Mouse (Mus musculus) olfactory bulb, adult 2 months (tissue): ENCODE results near the gene Cenpj. TPM values are rescaled to one million over a fixed set of nuclear protein-coding genes. Genes with fewer than 3 reads are reported as not detected.
A peak's percentile ranks its signal among the peaks of the same experiment; 100 is the strongest.

Experiments
- H3K27ac ChIP-seq: fragments of 200-500 bp; 2 replicates; pipeline ENCODE4 v1.5.1; 2012; ENCODE audit warnings: low read depth, low read length; ENCODE audit not compliant: insufficient read depth
- H3K4me1 ChIP-seq: fragments of 200-500 bp; 2 replicates; pipeline ENCODE4 v1.6.1; 2012; ENCODE audit warnings: low read length; ENCODE audit not compliant: control insufficient read depth, insufficient read depth
- H3K4me3 ChIP-seq: fragments of 200-500 bp; 2 replicates; pipeline ENCODE4 v1.5.1; 2012; ENCODE audit warnings: mild to moderate bottlenecking, low read depth, low read length, moderate library complexity; ENCODE audit not compliant: insufficient read depth
- CTCF ChIP-seq: fragments of 200-500 bp; IDR thresholded peaks from 2 replicates; pipeline ENCODE4 v1.5.1; 2012; ENCODE audit warnings: low read depth, mild to moderate bottlenecking, low read length, moderate library complexity; ENCODE audit not compliant: insufficient read depth
- POLR2A ChIP-seq: fragments of 200-500 bp; IDR thresholded peaks from 2 replicates; pipeline ENCODE4 v1.6.1; 2012; ENCODE audit warnings: mild to moderate bottlenecking, low read depth, low read length, moderate library complexity; ENCODE audit not compliant: insufficient read depth
- WGBS: fragments of 180-500 bp; shearing (Covaris S2); methylation state at CpG from one replicate; pipeline ENCODE4 v1.1.7; 2018; 5-methylcytosine and 5-hydroxymethylcytosine counted together
- polyA plus RNA-seq: library from polyadenylated mRNA; stranded (reverse); fragments of >200 nt; gene quantifications from 2 replicates; pipeline ENCODE4 v1.2.4, GENCODE M21; 2012; ENCODE audit warnings: low replicate concordance; ENCODE audit not compliant: missing spikeins, insufficient read depth, insufficient read length

The Cenpj gene
- polyA plus RNA-seq, result not detected in 2 replicates

GRCm38 (mm10) chr14:56575416-56575815 is at the start of gene Cenpj, which contains the start of gene Parp4:
Gene Cenpj (minus strand): TSS chr14:56575425.
Gene Parp4 (plus strand): TSS chr14:56575619.
- Histone ChIP-seq H3K4me3 (peak within 1 kb of the TSS; percentile 56), H3K27ac (no peak within 1 kb of the TSS), H3K4me1 (no peaks in the 10 kb centered on the region)
- WGBS, result 3% methylated on average over 24 of the region's 24 CpGs
- TF ChIP-seq POLR2A, result no peak
- no peak for TF ChIP-seq CTCF

DNA sequence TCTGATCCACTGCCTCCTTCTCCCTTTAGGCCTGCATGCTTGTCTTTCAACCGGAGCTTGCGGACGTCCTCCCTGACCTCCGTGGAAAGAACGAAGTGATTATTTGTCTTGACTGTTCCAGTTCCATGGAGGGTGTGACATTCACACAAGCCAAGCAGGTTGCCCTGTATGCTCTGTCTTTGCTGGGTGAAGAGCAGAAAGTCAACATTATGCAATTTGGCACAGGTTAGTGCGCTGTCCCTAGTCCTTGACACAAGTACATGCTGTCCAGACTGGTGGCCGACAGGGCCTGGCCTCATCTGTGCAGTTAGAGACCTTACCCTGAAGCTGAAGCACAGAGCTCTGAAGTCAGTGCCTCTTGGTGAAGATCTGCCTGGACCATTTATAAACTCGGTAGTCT is 45.2 kb upstream of the Cenpj start:
- no peak overlapping the region for H3K27ac ChIP-seq
- H3K4me1 ChIP-seq, result no peaks in the 10 kb centered on the region
- no peak for TF ChIP-seq POLR2A
- TF ChIP-seq CTCF, result no peak
- H3K4me3 ChIP-seq, result no peak overlapping the region
- 89% methylated on average over 8 of the region's 8 CpGs for WGBS

- 90% methylated on average over 1 of the region's 1 CpGs for WGBS
- no peaks in the 10 kb centered on the region for H3K4me1 ChIP-seq
- H3K27ac ChIP-seq, result no peak overlapping the region
- H3K4me3 ChIP-seq, result no peak overlapping the region
- no peak for TF ChIP-seq CTCF
Observed at GRCm38 (mm10) chr14:56617470-56617869, 42.2 kb upstream of the Cenpj start.

DNA sequence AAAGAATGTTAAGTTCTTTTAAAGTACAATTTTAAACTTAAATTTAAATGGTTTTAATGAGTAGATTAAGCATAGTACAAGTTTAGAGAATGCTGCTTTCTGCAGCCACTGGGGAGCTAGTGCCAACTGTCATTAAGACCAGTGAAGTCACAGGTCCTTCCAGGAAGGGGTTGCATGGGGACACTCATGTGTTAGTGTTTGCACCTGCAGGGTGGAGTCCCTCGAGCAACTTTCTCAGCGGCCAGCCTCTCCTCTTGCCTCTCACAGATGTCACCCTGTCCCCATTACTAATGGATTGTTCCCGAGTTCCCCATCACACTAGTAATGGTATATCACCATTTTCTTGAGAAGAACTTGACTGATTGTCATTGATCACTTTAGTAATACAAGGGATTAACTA is 38.0 kb upstream of the Cenpj start:
- WGBS, result 91% methylated on average over 3 of the region's 3 CpGs
- H3K4me1 ChIP-seq, result no peaks in the 10 kb centered on the region
- H3K4me3 ChIP-seq, result no peak overlapping the region
- TF ChIP-seq POLR2A (no peak), CTCF (no peak)
- no peak overlapping the region for H3K27ac ChIP-seq

DNA sequence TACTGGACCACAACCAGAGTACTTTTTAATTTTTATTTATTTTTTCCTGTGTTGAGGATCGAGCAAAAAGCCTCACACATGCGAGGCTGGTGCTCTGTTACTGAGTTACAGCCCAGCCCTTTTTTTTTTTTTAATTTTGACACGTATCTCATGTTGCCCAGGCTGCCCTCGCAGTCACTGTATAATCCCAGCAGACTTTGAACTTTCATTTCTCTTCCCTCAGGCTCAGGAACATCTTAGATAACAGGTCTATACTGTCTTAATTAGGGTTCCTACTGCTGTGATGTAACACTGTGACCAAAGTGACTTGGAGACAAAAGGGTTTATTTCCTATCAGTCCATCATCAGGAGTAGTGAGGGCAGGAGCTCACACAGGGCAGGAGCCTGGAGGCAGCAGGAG is 29.9 kb upstream of the Cenpj start:
- H3K27ac ChIP-seq, result no peak overlapping the region
- no peak overlapping the region for H3K4me3 ChIP-seq
- no peak for TF ChIP-seq CTCF
- no peak for TF ChIP-seq POLR2A
- WGBS, result 88% methylated on average over 4 of the region's 4 CpGs
- no peaks in the 10 kb centered on the region for H3K4me1 ChIP-seq

DNA sequence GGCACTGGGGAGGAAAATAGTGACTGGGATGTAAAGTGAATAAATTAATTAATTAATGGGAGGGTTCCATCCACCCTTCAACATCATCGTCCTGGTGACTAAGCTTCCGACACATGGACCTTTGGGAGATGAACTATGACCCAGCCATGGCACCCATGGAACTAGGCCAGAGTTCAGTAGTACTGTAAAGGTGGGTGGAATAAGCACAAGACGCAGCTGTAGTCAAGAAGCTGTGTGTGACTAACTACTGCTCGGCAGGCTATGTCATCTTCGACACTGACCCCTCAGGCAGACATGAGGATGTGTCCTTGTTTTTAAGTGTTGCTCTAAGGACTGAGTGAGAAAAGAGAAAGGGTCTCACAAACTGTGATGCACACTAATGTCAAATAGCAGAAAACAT is 29.2 kb upstream of the Cenpj start:
- no peaks in the 10 kb centered on the region for H3K4me1 ChIP-seq
- TF ChIP-seq CTCF (no peak), POLR2A (no peak)
- H3K4me3 ChIP-seq, result no peak overlapping the region
- no peak overlapping the region for H3K27ac ChIP-seq
- WGBS, result 93% methylated on average over 5 of the region's 5 CpGs

- 91% methylated on average over 9 of the region's 9 CpGs for WGBS
- TF ChIP-seq POLR2A (no peak), CTCF (no peak)
- no peaks in the 10 kb centered on the region for H3K4me1 ChIP-seq
- no peak overlapping the region for H3K27ac ChIP-seq
- no peak overlapping the region for H3K4me3 ChIP-seq
Observed at GRCm38 (mm10) chr14:56602069-56602468, 26.8 kb upstream of the Cenpj start.

DNA sequence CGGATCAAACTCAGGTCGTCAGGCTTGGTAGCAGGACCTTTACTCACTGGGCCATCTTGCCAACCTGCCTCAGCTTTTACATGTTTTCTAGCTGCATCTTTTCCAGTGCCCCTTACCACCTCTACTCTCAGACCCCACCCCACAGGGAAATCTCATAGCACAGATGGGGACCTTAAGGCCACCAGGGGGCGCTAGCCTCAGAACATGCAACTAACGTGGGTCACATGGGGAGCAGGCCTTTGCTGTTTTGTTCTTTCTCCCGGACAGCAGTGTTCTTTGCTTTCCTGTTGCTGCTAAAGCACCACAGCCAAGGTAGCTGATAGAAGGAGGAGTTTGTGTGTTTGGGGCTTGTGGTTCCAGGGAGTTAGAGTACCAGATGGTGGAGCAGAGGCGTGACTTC is 23.5 kb upstream of the Cenpj start:
- TF ChIP-seq POLR2A (no peak), CTCF (peak; percentile 46; the same call in 1 of the 2 replicates)
- Histone ChIP-seq H3K4me3 (no peak overlapping the region), H3K4me1 (no peaks in the 10 kb centered on the region), H3K27ac (no peak overlapping the region)
- 48% methylated on average over 6 of the region's 6 CpGs for WGBS

GRCm38 (mm10) chr14:56594811-56595210 is 19.6 kb upstream of the Cenpj start:
- 94% methylated on average over 1 of the region's 1 CpGs for WGBS
- no peak for TF ChIP-seq CTCF
- no peak for TF ChIP-seq POLR2A
- no peak overlapping the region for H3K27ac ChIP-seq
- no peak overlapping the region for H3K4me3 ChIP-seq
- H3K4me1 ChIP-seq, result no peaks in the 10 kb centered on the region

GRCm38 (mm10) chr14:56592191-56592590 is 17.0 kb upstream of the Cenpj start:
- TF ChIP-seq POLR2A, result no peak
- TF ChIP-seq CTCF, result no peak
- Histone ChIP-seq H3K4me1 (peaks cover 2% of the 10 kb centered on the region), H3K27ac (no peak overlapping the region), H3K4me3 (no peak overlapping the region)
- 95% methylated on average over 9 of the region's 9 CpGs for WGBS
